Comparison of ENCODE assay signal across 7 mouse cellular contexts in the genomic region with DNA sequence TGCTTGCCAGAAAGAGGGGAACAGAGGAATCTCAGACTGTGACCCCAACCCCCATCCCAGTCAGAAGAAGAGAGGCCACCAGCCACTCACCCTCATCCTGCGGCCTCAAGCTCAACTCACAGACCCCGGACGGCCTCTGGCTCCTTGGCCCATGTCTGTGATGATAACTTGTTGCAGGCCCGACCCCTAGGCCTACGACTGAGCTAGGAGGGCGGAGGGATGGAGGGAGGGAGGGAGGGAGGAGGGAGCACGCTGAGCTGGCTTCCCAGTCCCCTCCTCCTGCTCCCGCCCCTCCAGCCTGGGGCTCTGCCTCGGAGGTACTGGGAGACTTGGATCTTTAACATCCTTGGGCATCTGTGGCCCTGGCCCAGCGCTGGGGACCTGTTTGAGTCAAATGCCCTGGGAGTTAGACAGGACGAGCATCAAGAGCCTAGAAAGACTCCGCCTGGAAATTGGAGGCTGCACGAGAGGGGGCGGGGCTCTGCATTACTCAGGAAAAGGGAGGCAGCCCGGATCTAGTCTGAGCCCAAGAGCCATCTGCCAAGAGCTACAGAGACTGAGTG. TPM values are rescaled to one million over a fixed set of nuclear protein-coding genes. Genes with fewer than 3 reads are reported as not detected.
A peak's percentile ranks its signal among the peaks of the same experiment; 100 is the strongest.
DNase-seq lines count a peak whose midpoint lies in the region; ATAC-seq and TF ChIP-seq lines count a peak whose summit lies in the region.

No protein-coding gene starts in this region.

- H3K9me3 ChIP-seq in embryonic facial prominence, embryonic 12.5 days: no peaks in the 10 kb centered on the region
- H3K9me3 ChIP-seq in limb, embryonic 15.5 days: no peaks in the 10 kb centered on the region

- DNase-seq in adrenal gland, postnatal 4 days (ENCODE audit: low spot score in 2 of 2): peak; percentile 41 to 59
- peak; percentile 82 to 85 for DNase-seq in heart, adult 9 months (ENCODE audit: low spot score in 2 of 2)
- DNase-seq in kidney, adult 9 months: peak; percentile 56
- DNase-seq in testis, postnatal 14 days (ENCODE audit: low spot score): peak; percentile 63

- peak; percentile 62 for TF ChIP-seq POLR2A in myocyte (IDR thresholded peaks at IDR 0.05; ENCODE audit: insufficient read length, low read depth)

- WGBS in embryonic facial prominence, embryonic 12.5 days: 2% methylated on average over 15 of the region's 15 CpGs
- WGBS in limb, embryonic 15.5 days: 4% methylated on average over 15 of the region's 15 CpGs

- H3K4me2 ChIP-seq in embryonic facial prominence, embryonic 12.5 days (replicated peaks): peak overlapping the region; percentile 63
- H3K4me2 ChIP-seq in limb, embryonic 15.5 days: peak overlapping the region; percentile 72
- H3K4me2 ChIP-seq in myocyte (ENCODE audit: low read depth): peak overlapping the region; percentile 93

- H3K4me1 ChIP-seq in embryonic facial prominence, embryonic 12.5 days: peaks cover 35% of the 10 kb centered on the region
- peaks cover 46% of the 10 kb centered on the region for H3K4me1 ChIP-seq in limb, embryonic 15.5 days

- H3K9ac ChIP-seq in embryonic facial prominence, embryonic 12.5 days: peak overlapping the region; percentile 64
- H3K9ac ChIP-seq in limb, embryonic 15.5 days: peak overlapping the region; percentile 54

- H3K36me3 ChIP-seq in embryonic facial prominence, embryonic 12.5 days: no peaks in the 10 kb centered on the region
- peaks cover 12% of the 10 kb centered on the region; the same call in 1 of the 2 replicates for H3K36me3 ChIP-seq in limb, embryonic 15.5 days
- no peaks in the 10 kb centered on the region for H3K36me3 ChIP-seq in myocyte (ENCODE audit: control insufficient read depth, insufficient read depth)

- H3K4me3 ChIP-seq in embryonic facial prominence, embryonic 12.5 days: peak overlapping the region; percentile 37
- H3K4me3 ChIP-seq in limb, embryonic 15.5 days: peak overlapping the region; percentile 44
- peak overlapping the region; percentile 62 for H3K4me3 ChIP-seq in myocyte

- H3K27me3 ChIP-seq in embryonic facial prominence, embryonic 12.5 days: 0 out of 2 replicates have a peak, but pooled peaks cover 3% of the 10 kb centered on the region
- no peaks in the 10 kb centered on the region for H3K27me3 ChIP-seq in limb, embryonic 15.5 days
- no peaks in the 10 kb centered on the region for H3K27me3 ChIP-seq in myocyte (ENCODE audit: control insufficient read depth, insufficient read depth, insufficient read length)

- peaks cover 22% of the 10 kb centered on the region for H3K79me2 ChIP-seq in myocyte (ENCODE audit: control insufficient read depth, insufficient read depth)

- peak; percentile 54; the same call in 1 of the 2 replicates for ATAC-seq in embryonic facial prominence, embryonic 12.5 days (ENCODE audit: insufficient number of reproducible peaks, insufficient read depth, low FRiP score, low TSS enrichment)
- peak; percentile 72 for ATAC-seq in limb, embryonic 15.5 days (ENCODE audit: insufficient number of reproducible peaks, low FRiP score, low TSS enrichment, low read depth)

- peak overlapping the region; percentile 9 for H3ac ChIP-seq in myocyte (ENCODE audit: control insufficient read depth, insufficient read length)

- H3K27ac ChIP-seq in embryonic facial prominence, embryonic 12.5 days: peak overlapping the region; percentile 86
- H3K27ac ChIP-seq in limb, embryonic 15.5 days: peak overlapping the region; percentile 79

TF ChIP-seq in myocyte, 11 proteins besides CTCF, POLR2A, EP300 and RAD21:
- TF ChIP-seq MYOD1 (IDR thresholded peaks at IDR 0.05; ENCODE audit: control insufficient read depth in 1 of 3, insufficient read length in 2 of 3, low read depth in 2 of 3) (no peak), POLR2AphosphoS2 (IDR thresholded peaks at IDR 0.05; ENCODE audit: insufficient read length, low read depth) (peak; percentile 48), TCF12 (IDR thresholded peaks at IDR 0.05; ENCODE audit: insufficient read depth, poor library complexity, severe bottlenecking) (no peak), CEBPB (IDR thresholded peaks at IDR 0.05; ENCODE audit: insufficient read depth, poor library complexity, severe bottlenecking) (no peak), MYOG (IDR thresholded peaks at IDR 0.05; ENCODE audit: control insufficient read depth in 1 of 3, insufficient read depth in 1 of 3, insufficient read length in 2 of 3, low read depth in 2 of 3) (no peak), REST (IDR thresholded peaks at IDR 0.05; ENCODE audit: insufficient read depth, insufficient read length) (no peak), USF1 (IDR thresholded peaks at IDR 0.05; ENCODE audit: low read depth) (no peak), E2F4 (IDR thresholded peaks at IDR 0.05; ENCODE audit: insufficient read depth) (no peak)
TF ChIP-seq in myocyte: peak in this region for 1.

RNA-seq across cellular contexts. Expression of gene C1qtnf6, which starts 1.7 kb away (rescaled TPM):
- total RNA-seq in adrenal gland, postnatal 4 days (2021): 10 to 100 TPM; 81.8 to 93.0 TPM
- polyA plus RNA-seq in embryonic facial prominence, embryonic 12.5 days (2016; fragmentation: Nextera tagmentation; extraction: Ambion mirVana): 21.0 and 22.9 TPM in 2 replicates
- 52.3 and 60.8 TPM in 2 replicates for polyA plus RNA-seq in limb, embryonic 15.5 days (2015; fragmentation: Nextera tagmentation; extraction: Ambion mirVana)
- 66.2 TPM for polyA plus RNA-seq in myocyte (2012; fragmentation: generic; extraction: Trizol)

RNA-seq across cellular contexts. Expression of gene Sstr3, which starts 15.0 kb away (rescaled TPM):
- total RNA-seq in adrenal gland, postnatal 4 days (2021): 1 to 10 TPM in 1 of 2 experiments, under 1 TPM in 1; 0.79 to 1.3 TPM
- not detected in 2 replicates for polyA plus RNA-seq in embryonic facial prominence, embryonic 12.5 days (2016; fragmentation: Nextera tagmentation; extraction: Ambion mirVana)
- polyA plus RNA-seq in limb, embryonic 15.5 days (2015; fragmentation: Nextera tagmentation; extraction: Ambion mirVana): 0.04 TPM in 1 of 2 replicates, not detected in the other
- polyA plus RNA-seq in myocyte (2012; fragmentation: generic; extraction: Trizol): not detected

RNA-seq across cellular contexts. Expression of gene Il2rb, which starts 34.4 kb away (rescaled TPM):
- 1 to 10 TPM in 1 of 2 experiments, under 1 TPM in 1; 0.64 to 1.3 TPM for total RNA-seq in adrenal gland, postnatal 4 days (2021)
- polyA plus RNA-seq in embryonic facial prominence, embryonic 12.5 days (2016; fragmentation: Nextera tagmentation; extraction: Ambion mirVana): 0.06 and 0.09 TPM in 2 replicates
- 0.36 and 0.42 TPM in 2 replicates for polyA plus RNA-seq in limb, embryonic 15.5 days (2015; fragmentation: Nextera tagmentation; extraction: Ambion mirVana)
- 0.67 TPM for polyA plus RNA-seq in myocyte (2012; fragmentation: generic; extraction: Trizol)

RNA-seq across cellular contexts. Expression of gene Rac2, which starts 43.1 kb away (rescaled TPM):
- total RNA-seq in adrenal gland, postnatal 4 days (2021): 10 to 100 TPM in 1 of 2 experiments, 1 to 10 TPM in 1; 9.4 to 10.4 TPM
- 7.6 TPM in 2 replicates for polyA plus RNA-seq in embryonic facial prominence, embryonic 12.5 days (2016; fragmentation: Nextera tagmentation; extraction: Ambion mirVana)
- 37.0 and 41.1 TPM in 2 replicates for polyA plus RNA-seq in limb, embryonic 15.5 days (2015; fragmentation: Nextera tagmentation; extraction: Ambion mirVana)
- polyA plus RNA-seq in myocyte (2012; fragmentation: generic; extraction: Trizol): not detected

Comparison
In these comparisons a context has a peak if more than half of its experiments do, and no peak if none do; other contexts are left out.
1. Peak in every context shown above with its lines: DNase-seq, ATAC-seq, H3K4me3 ChIP-seq and H3K27ac ChIP-seq.